Mouse (Mus musculus): Measurements from ENCODE around the gene Dnaaf1. TPM values are rescaled to one million over a fixed set of nuclear protein-coding genes. Genes with fewer than 3 reads are reported as not detected.
A peak's percentile ranks its signal among the peaks of the same experiment; 100 is the strongest.

The Dnaaf1 gene
- polyA plus RNA-seq, 1 experiment from 2014 or later = 2.6 TPM

DNA sequence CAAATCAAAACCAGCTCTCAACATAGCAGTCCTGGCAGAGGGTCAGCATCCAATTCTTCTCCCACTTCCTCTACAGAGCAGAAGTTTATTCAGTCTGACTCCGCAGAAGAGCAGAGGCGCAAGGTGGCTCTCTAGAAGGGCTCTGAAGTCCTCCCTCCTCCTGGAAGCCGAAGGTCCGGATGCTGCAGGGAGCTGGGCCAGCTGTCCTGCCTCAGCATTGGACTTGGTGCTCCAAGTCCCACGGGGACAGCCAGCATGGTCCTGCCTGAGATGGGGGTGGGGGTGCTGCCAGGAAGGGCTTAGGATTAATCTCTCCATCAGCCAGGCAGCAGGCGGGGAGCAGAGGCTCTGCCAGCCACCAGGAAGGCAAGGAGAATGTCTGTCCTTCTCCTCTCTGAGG, 60.3 kb downstream of the Dnaaf1 start, which contains the start of gene Kcng4:
TSS of gene Kcng4 (minus strand) at position 303 of the 400 bp plus-strand sequence.
- Histone ChIP-seq H3K9me3 (ENCODE audit: control insufficient read depth, low read length) (no peaks in the 10 kb centered on the region), H3K4me3 (ENCODE audit: low read length) (no peak within 1 kb of the TSS), H3K9ac (ENCODE audit: low read depth, low read length) (peak within 1 kb of the TSS; percentile 25; the same call in 1 of the 2 replicates), H3K4me2 (ENCODE audit: low read depth, low read length) (no peak within 1 kb of the TSS), H3K4me1 (ENCODE audit: control insufficient read depth, insufficient read depth, low read length) (peaks cover 14% of the 10 kb centered on the region), H3K36me3 (ENCODE audit: control insufficient read depth, insufficient read depth, low read length) (no peaks in the 10 kb centered on the region), H3K27me3 (replicated peaks; ENCODE audit: control insufficient read depth, insufficient read depth, low read length) (peaks cover 8% of the 10 kb centered on the region; the same call in 1 of the 2 replicates), H3K27ac (ENCODE audit: low read length) (peak within 1 kb of the TSS; percentile 17; the same call in 1 of the 2 replicates)
- 27% methylated on average over 6 of the region's 6 CpGs for WGBS
- peak; percentile 14; the same call in 1 of the 2 replicates for ATAC-seq

DNA sequence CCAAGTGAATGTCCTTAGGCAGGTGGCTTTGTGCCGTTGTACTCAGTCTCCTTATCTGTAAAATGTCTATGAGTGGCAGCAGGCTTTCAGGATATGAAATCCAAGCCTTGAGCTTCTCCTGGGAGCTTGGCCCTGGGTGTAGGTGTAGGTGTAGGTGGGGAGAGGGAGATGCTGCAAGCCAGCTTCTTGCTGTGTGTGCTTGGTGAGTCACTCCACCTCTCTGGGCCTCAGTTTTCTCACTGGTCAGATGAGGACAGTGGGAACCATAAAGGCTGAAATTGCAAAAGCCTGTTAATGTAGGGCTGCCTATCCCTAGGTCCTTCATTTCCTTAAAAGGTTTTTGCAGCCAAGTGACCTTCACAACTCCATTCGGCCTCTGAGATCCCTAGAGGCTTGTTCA, 60.9 kb downstream of the Dnaaf1 start:
- Histone ChIP-seq H3K4me3 (ENCODE audit: low read length) (no peak overlapping the region), H3K27me3 (replicated peaks; ENCODE audit: control insufficient read depth, insufficient read depth, low read length) (peaks cover 8% of the 10 kb centered on the region; the same call in 1 of the 2 replicates), H3K36me3 (ENCODE audit: control insufficient read depth, insufficient read depth, low read length) (no peaks in the 10 kb centered on the region), H3K27ac (ENCODE audit: low read length) (no peak overlapping the region), H3K4me2 (ENCODE audit: low read depth, low read length) (no peak overlapping the region), H3K9ac (ENCODE audit: low read depth, low read length) (no peak overlapping the region), H3K9me3 (ENCODE audit: control insufficient read depth, low read length) (no peaks in the 10 kb centered on the region), H3K4me1 (ENCODE audit: control insufficient read depth, insufficient read depth, low read length) (peaks cover 11% of the 10 kb centered on the region)
- WGBS = 62% methylated on average over 2 of the region's 2 CpGs
- no peak for ATAC-seq

DNA sequence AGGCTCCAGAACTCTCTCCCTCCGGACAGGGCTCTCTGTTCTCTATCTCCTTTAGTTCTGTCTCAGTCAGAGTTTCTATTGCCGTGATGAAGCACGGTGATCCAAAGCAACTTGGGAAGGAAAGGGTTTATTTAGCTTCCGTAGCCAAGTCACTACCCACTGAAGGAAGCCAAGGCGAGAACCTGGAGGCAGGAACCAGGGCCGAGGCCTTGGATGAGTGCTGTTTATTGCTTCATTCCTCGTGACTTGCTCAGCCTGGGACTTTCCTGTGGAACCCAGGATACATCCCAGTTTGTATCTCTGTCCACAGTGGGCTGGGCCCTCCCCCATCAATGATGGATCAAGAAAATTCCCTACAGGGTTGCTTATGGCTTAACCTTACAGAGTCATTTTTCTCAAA, 61.7 kb downstream of the Dnaaf1 start:
- Histone ChIP-seq H3K4me2 (ENCODE audit: low read depth, low read length) (no peak overlapping the region), H3K9me3 (ENCODE audit: control insufficient read depth, low read length) (no peaks in the 10 kb centered on the region), H3K9ac (ENCODE audit: low read depth, low read length) (no peak overlapping the region), H3K27ac (ENCODE audit: low read length) (no peak overlapping the region), H3K4me3 (ENCODE audit: low read length) (no peak overlapping the region), H3K27me3 (replicated peaks; ENCODE audit: control insufficient read depth, insufficient read depth, low read length) (peaks cover 8% of the 10 kb centered on the region; the same call in 1 of the 2 replicates), H3K4me1 (ENCODE audit: control insufficient read depth, insufficient read depth, low read length) (peaks cover 9% of the 10 kb centered on the region), H3K36me3 (ENCODE audit: control insufficient read depth, insufficient read depth, low read length) (no peaks in the 10 kb centered on the region)
- ATAC-seq = no peak
- WGBS = 55% methylated on average over 7 of the region's 7 CpGs

DNA sequence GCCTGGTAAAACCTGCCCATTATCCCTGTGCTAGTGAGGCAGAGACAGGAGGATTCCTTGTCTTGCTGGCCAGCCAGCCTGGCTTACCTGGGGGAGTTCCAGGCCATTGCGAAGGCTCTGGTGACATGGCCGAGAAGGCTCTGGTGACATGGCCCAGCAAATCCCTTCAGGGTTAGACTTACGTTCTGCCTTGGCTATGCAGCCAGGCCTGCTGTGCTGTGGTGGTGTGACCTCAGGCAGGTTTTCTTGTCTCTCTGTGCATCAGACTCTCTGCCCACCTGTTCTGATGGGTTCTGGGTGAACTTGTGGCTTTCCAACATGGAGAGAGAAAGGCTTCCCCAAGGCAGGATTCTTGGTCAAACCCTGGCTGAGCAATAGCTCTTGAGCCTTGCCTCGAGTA, 62.3 kb downstream of the Dnaaf1 start:
- H3K4me1 ChIP-seq (ENCODE audit: control insufficient read depth, insufficient read depth, low read length) = peaks cover 9% of the 10 kb centered on the region
- no peaks in the 10 kb centered on the region for H3K36me3 ChIP-seq (ENCODE audit: control insufficient read depth, insufficient read depth, low read length)
- H3K27me3 ChIP-seq (replicated peaks; ENCODE audit: control insufficient read depth, insufficient read depth, low read length) = peaks cover 8% of the 10 kb centered on the region; the same call in 1 of the 2 replicates
- H3K4me3 ChIP-seq (ENCODE audit: low read length) = no peak overlapping the region
- 91% methylated on average over 4 of the region's 4 CpGs for WGBS
- H3K9me3 ChIP-seq (ENCODE audit: control insufficient read depth, low read length) = no peaks in the 10 kb centered on the region
- ATAC-seq = no peak
- no peak overlapping the region for H3K9ac ChIP-seq (ENCODE audit: low read depth, low read length)
- H3K4me2 ChIP-seq (ENCODE audit: low read depth, low read length) = no peak overlapping the region
- H3K27ac ChIP-seq (ENCODE audit: low read length) = no peak overlapping the region

- no peak overlapping the region for H3K9ac ChIP-seq (ENCODE audit: low read depth, low read length)
- H3K9me3 ChIP-seq (ENCODE audit: control insufficient read depth, low read length) = no peaks in the 10 kb centered on the region
- H3K4me3 ChIP-seq (ENCODE audit: low read length) = no peak overlapping the region
- H3K4me2 ChIP-seq (ENCODE audit: low read depth, low read length) = no peak overlapping the region
- H3K27ac ChIP-seq (ENCODE audit: low read length) = no peak overlapping the region
- H3K4me1 ChIP-seq (ENCODE audit: control insufficient read depth, insufficient read depth, low read length) = peaks cover 9% of the 10 kb centered on the region
- peaks cover 8% of the 10 kb centered on the region; the same call in 1 of the 2 replicates for H3K27me3 ChIP-seq (replicated peaks; ENCODE audit: control insufficient read depth, insufficient read depth, low read length)
- ATAC-seq = no peak
- WGBS = 81% methylated on average over 6 of the region's 6 CpGs
- no peaks in the 10 kb centered on the region for H3K36me3 ChIP-seq (ENCODE audit: control insufficient read depth, insufficient read depth, low read length)
These were observed 63.2 kb downstream of the Dnaaf1 start for GRCm38 (mm10) chr8:119638261-119638660.

DNA sequence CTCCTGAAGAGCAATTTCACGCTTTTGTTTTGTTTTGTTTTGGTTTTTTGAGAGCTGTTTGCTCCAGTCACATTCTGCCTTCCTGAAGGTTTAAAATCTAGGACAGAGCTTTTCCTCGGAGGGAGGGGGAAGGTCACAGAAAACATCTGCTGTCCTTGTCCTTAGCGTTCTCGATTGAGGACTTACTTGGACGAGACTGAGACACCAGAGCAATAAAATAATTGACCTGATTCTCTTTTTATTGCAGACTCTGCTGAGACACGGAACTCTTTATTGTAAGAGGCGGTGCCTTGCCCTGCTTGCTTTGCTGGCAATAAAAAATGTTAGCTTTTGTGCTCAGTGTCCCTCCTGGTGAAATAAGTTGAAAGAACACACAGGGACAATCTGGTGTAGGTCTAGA, 64.8 kb downstream of the Dnaaf1 start:
- ATAC-seq = peak; percentile 71
- 0 out of 2 replicates have a peak, but pooled peaks cover 3% of the 10 kb centered on the region for H3K27me3 ChIP-seq (replicated peaks; ENCODE audit: control insufficient read depth, insufficient read depth, low read length)
- WGBS = 36% methylated on average over 7 of the region's 7 CpGs
- H3K9ac ChIP-seq (ENCODE audit: low read depth, low read length) = no peak overlapping the region
- H3K4me3 ChIP-seq (ENCODE audit: low read length) = no peak overlapping the region
- no peaks in the 10 kb centered on the region for H3K36me3 ChIP-seq (ENCODE audit: control insufficient read depth, insufficient read depth, low read length)
- H3K4me1 ChIP-seq (ENCODE audit: control insufficient read depth, insufficient read depth, low read length) = peaks cover 7% of the 10 kb centered on the region
- H3K4me2 ChIP-seq (ENCODE audit: low read depth, low read length) = no peak overlapping the region
- no peaks in the 10 kb centered on the region for H3K9me3 ChIP-seq (ENCODE audit: control insufficient read depth, low read length)
- no peak overlapping the region for H3K27ac ChIP-seq (ENCODE audit: low read length)

DNA sequence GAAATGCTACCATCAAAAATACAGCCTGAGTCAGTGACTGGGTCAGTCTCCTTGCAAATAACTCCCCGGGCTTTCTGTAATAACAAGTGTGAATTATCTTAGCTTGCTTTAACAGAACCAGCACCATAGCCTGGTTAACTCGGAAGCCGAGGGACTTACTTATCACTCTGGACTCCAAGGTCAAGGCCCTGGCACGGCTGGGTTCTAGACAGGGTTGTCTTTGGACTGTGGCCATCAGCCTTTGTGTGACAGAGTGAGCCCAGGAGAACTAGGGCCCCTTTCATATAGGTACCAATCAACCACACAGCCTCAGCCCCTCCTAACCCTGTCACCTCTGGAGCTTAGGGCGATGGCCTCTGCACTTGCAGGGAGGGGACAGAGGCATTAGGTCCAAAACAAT, 66.0 kb downstream of the Dnaaf1 start:
- WGBS = 71% methylated on average over 5 of the region's 5 CpGs
- H3K4me2 ChIP-seq (ENCODE audit: low read depth, low read length) = no peak overlapping the region

DNA sequence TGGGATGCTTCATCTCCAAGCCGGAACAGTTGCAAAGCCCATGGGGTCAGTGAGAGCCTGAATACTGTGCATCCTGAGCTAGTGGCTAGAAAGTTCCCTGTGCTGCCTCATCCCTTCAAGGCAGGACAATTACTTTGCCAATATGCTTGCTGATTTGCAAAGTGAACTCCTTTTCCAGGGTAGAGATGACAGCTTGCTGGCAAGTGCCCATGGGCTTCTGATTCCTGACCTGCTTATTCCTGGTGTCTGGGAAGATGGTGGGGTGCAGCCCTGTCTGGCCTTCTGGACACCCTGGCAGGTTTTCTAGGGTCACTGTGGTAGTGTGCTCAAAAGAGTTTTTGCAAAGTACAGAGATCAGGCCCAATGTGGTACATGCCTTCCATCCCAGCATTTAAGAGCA, 67.9 kb downstream of the Dnaaf1 start:
- Histone ChIP-seq H3K27ac (ENCODE audit: low read length) (no peak overlapping the region), H3K4me2 (ENCODE audit: low read depth, low read length) (no peak overlapping the region), H3K9ac (ENCODE audit: low read depth, low read length) (no peak overlapping the region), H3K4me1 (ENCODE audit: control insufficient read depth, insufficient read depth, low read length) (no peaks in the 10 kb centered on the region), H3K27me3 (replicated peaks; ENCODE audit: control insufficient read depth, insufficient read depth, low read length) (no peaks in the 10 kb centered on the region), H3K9me3 (ENCODE audit: control insufficient read depth, low read length) (peaks cover 6% of the 10 kb centered on the region; the same call in 1 of the 2 replicates), H3K4me3 (ENCODE audit: low read length) (no peak overlapping the region), H3K36me3 (ENCODE audit: control insufficient read depth, insufficient read depth, low read length) (no peaks in the 10 kb centered on the region)
- 97% methylated on average over 1 of the region's 1 CpGs for WGBS
- ATAC-seq = no peak

More for the DNA sequence above, 66.0 kb downstream of the Dnaaf1 start:
- ATAC-seq = no peak
- Histone ChIP-seq H3K9ac (ENCODE audit: low read depth, low read length) (no peak overlapping the region), H3K27me3 (replicated peaks; ENCODE audit: control insufficient read depth, insufficient read depth, low read length) (0 out of 2 replicates have a peak, but pooled peaks cover 3% of the 10 kb centered on the region), H3K27ac (ENCODE audit: low read length) (no peak overlapping the region), H3K4me3 (ENCODE audit: low read length) (no peak overlapping the region), H3K36me3 (ENCODE audit: control insufficient read depth, insufficient read depth, low read length) (no peaks in the 10 kb centered on the region), H3K4me1 (ENCODE audit: control insufficient read depth, insufficient read depth, low read length) (no peaks in the 10 kb centered on the region; the same call in 1 of the 2 replicates), H3K9me3 (ENCODE audit: control insufficient read depth, low read length) (no peaks in the 10 kb centered on the region)

DNA sequence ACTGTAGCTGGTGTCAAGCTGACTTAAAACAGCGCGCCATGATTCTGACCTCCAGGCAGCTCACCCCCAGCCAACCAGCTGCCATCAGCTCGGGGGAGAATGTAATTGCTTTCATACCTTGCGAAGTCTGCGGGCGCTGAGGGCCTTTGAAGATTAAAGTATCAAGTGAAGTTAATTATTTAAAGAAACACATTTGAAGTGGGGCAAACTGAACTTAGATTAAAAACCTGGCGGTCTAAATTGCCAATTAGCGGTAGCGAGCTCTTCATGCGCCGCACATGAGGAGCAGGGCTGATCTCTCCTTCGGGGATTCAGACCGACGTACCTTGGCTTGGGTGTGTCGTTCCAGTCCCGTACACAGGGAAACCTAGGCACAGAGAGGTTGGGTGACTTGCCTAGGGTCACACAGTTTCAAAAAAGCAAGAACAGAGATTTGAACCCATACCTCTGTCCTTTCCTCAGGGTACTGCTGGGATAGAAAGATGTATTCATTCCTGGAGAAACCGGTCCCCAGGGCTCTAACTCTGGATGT, 69.5 kb downstream of the Dnaaf1 start:
- Histone ChIP-seq H3K27me3 (replicated peaks; ENCODE audit: control insufficient read depth, insufficient read depth, low read length) (no peaks in the 10 kb centered on the region), H3K4me2 (ENCODE audit: low read depth, low read length) (no peak overlapping the region), H3K9me3 (ENCODE audit: control insufficient read depth, low read length) (peaks cover 6% of the 10 kb centered on the region; the same call in 1 of the 2 replicates), H3K4me3 (ENCODE audit: low read length) (no peak overlapping the region), H3K9ac (ENCODE audit: low read depth, low read length) (no peak overlapping the region), H3K4me1 (ENCODE audit: control insufficient read depth, insufficient read depth, low read length) (no peaks in the 10 kb centered on the region), H3K27ac (ENCODE audit: low read length) (no peak overlapping the region), H3K36me3 (ENCODE audit: control insufficient read depth, insufficient read depth, low read length) (no peaks in the 10 kb centered on the region)
- 70% methylated on average over 17 of the region's 17 CpGs for WGBS
- no peak for ATAC-seq
